ENCODE assay signal across 8 mouse cellular contexts in genomic region chr9:42264145-42264544, GRCm38 (mm10). TPM values are rescaled to one million over a fixed set of nuclear protein-coding genes. Genes with fewer than 3 reads are reported as not detected.
DNase-seq lines count a peak whose midpoint lies in the region; ATAC-seq lines count a peak whose summit lies in the region.

Gene Sc5d (minus strand): TSS chr9:42264256.

- peaks cover 13% of the 10 kb centered on the region; the same call in 1 of the 2 replicates for H3K36me3 ChIP-seq in intestine, embryonic 14.5 days (ENCODE audit: control insufficient read depth, insufficient read depth, low read length)

- ATAC-seq in intestine, embryonic 14.5 days (replicated peaks; ENCODE audit: low FRiP score, low TSS enrichment, low read depth), result peak; percentile 97

- peak within 1 kb of the TSS; percentile 76 for H3K4me3 ChIP-seq in intestine, embryonic 14.5 days (ENCODE audit: low read depth, low read length)

- no peaks in the 10 kb centered on the region for H3K27me3 ChIP-seq in intestine, embryonic 14.5 days (replicated peaks; ENCODE audit: control insufficient read depth, insufficient read depth, low read length)

- H3K9ac ChIP-seq in intestine, embryonic 14.5 days (ENCODE audit: low read length), result peak within 1 kb of the TSS; percentile 69

- WGBS in intestine, embryonic 14.5 days, result under 1% methylated on average over 41 of the region's 49 CpGs

- no peaks in the 10 kb centered on the region for H3K9me3 ChIP-seq in intestine, embryonic 14.5 days (ENCODE audit: control insufficient read depth, low read length)

- H3K4me1 ChIP-seq in intestine, embryonic 14.5 days (replicated peaks; ENCODE audit: control insufficient read depth, insufficient read depth, low read length), result peaks cover 13% of the 10 kb centered on the region

- H3K27ac ChIP-seq in intestine, embryonic 14.5 days (ENCODE audit: low read depth), result peak within 1 kb of the TSS; percentile 76; the same call in 1 of the 2 replicates

- intact Hi-C loops in left cerebral cortex, postnatal 14 days (cut with DNase I), result loop anchor here (5.0 kb wide), 1 partner anchor 267 kb away; no protein-coding TSS in a partner anchor

- DNase-seq in adrenal gland, adult (ENCODE audit: inconsistent age in 2 of 2, low spot score in 1 of 2), result peak; percentile 96 to 97
- peak; percentile 95 for DNase-seq in embryo, embryonic 10.5 days (ENCODE audit: low spot score)
- peak; percentile 95 for DNase-seq in gastrocnemius, postnatal 25 days
- DNase-seq in intestine, embryonic 14.5 days (ENCODE audit: low spot score), result peak; percentile 91
- peak; percentile 95 for DNase-seq in left cerebral cortex, postnatal 14 days (ENCODE audit: low spot score in 2 of 2)
- peak; percentile 94 for DNase-seq in mesoderm, embryonic 11.5 days (ENCODE audit: low read depth, low spot score)
- DNase-seq in right cerebral cortex, postnatal 36 days (ENCODE audit: low spot score in 2 of 2), result peak; percentile 93 to 94
- DNase-seq in yolk sac, embryonic 10.5 days (ENCODE audit: low spot score), result peak; percentile 92

- peak within 1 kb of the TSS; percentile 81 for H3K4me2 ChIP-seq in intestine, embryonic 14.5 days (ENCODE audit: low read length)

RNA-seq across cellular contexts. Expression of gene Sc5d, which starts in this region (rescaled TPM):
- 10 to 100 TPM; 16.4 to 18.1 TPM for total RNA-seq in gastrocnemius, postnatal 25 days (2021)
- polyA plus RNA-seq in intestine, embryonic 14.5 days (2014; fragmentation: Nextera tagmentation; extraction: Ambion mirVana), result 68.8 and 77.6 TPM in 2 replicates
- total RNA-seq in left cerebral cortex, postnatal 14 days (2021), result 10 to 100 TPM; 56.3 to 59.5 TPM

Comparison
In these comparisons a context has a peak if more than half of its experiments do, and no peak if none do; other contexts are left out.
1. Peak in every context shown above with its lines: DNase-seq, ATAC-seq, H3K4me3 ChIP-seq and H3K27ac ChIP-seq.